Mouse (Mus musculus) heart, adult 9 months (tissue): Measurements from ENCODE around the gene Gpld1.
"Not testable (repeated sequence)": the region's sequence is repeated elsewhere in the genome, so short reads cannot be mapped to it uniquely, and the experiment has no call there.

Experiments
- DNase-seq, 2 experiments: peaks; one replicate each; pipeline ENCODE4 v3.0.0; 2022; ENCODE audit warnings: low spot score in 2 of 2

The Gpld1 gene

GRCm38 (mm10) chr13:24947158-24947557 lies 4.2 kb downstream of the Gpld1 start:
- no peak for DNase-seq

- no peak for DNase-seq
Measured at GRCm38 (mm10) chr13:24948870-24949269, 5.9 kb downstream of the Gpld1 start.

GRCm38 (mm10) chr13:24952659-24953058 lies 9.7 kb downstream of the Gpld1 start:
- no peak for DNase-seq

GRCm38 (mm10) chr13:24955091-24955490 lies 12.1 kb downstream of the Gpld1 start:
- no peak for DNase-seq

GRCm38 (mm10) chr13:24955500-24955899 lies 12.5 kb downstream of the Gpld1 start:
- DNase-seq: no peak

DNA sequence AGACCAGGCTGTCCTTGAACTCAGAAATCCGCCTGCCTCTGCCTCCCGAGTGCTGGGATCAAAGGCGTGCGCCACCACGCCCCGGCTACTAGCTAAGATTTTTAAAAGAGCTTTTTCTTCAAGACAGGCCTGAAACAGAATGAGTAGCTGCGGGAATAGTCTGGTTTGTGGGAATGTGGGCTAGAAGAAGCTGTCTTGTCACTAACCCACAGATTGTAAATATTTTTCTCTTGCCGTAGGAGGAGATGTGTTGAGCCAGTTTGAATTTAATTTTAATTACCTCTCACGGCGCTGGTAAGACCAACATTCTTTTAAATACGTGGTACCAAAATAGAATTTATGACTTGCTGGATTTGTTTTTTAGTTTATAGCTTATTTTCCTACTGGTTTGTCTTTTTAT lies 15.7 kb downstream of the Gpld1 start:
- DNase-seq: no peak

DNA sequence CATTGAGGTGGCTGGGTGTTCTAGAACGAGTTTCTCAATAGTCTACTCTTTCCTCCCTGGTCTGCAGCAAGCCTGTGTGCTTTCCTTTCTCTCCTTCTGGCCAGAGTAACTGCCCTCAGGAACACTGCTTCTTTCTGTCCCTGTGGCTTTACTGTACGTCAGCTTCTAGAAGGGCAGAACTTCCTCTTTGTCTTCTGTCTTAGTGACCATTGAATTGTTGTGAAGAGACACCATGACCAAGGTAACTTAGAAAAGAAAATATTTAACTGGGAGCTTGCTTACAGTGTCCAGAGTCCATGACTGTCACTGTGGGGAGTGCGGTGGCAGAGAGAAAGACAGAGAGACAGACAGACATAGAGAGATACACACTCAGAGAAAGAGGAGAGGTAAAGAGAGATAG lies 17.1 kb downstream of the Gpld1 start:
- no peak for DNase-seq

- no peak for DNase-seq
Measured at GRCm38 (mm10) chr13:24962119-24962518, 19.2 kb downstream of the Gpld1 start.

GRCm38 (mm10) chr13:24965130-24965845 lies 22.3 kb downstream of the Gpld1 start:
- no peak for DNase-seq

DNA sequence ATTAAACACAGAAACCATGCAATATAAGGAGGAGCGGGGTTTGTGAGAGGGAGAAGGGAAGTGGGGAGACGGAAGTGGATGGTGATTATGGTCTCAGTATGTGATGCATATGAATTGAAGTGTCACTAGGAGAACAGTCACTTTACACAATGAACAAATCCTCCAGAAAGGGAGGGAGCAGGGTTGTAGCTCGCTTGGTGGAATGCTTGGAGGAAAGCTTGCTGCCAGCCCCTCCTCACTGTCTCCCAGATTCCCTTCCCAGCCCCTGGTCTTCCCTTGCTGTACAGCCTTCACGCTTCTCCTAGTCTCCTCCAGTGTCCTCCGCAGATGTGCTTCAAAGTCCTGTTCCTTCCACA lies 22.9 kb downstream of the Gpld1 start:
- no peak for DNase-seq

GRCm38 (mm10) chr13:24971776-24972175 lies 28.8 kb downstream of the Gpld1 start:
- DNase-seq: not testable (repeated sequence)

GRCm38 (mm10) chr13:24976384-24976783 lies 33.4 kb downstream of the Gpld1 start:
- no peak for DNase-seq

DNA sequence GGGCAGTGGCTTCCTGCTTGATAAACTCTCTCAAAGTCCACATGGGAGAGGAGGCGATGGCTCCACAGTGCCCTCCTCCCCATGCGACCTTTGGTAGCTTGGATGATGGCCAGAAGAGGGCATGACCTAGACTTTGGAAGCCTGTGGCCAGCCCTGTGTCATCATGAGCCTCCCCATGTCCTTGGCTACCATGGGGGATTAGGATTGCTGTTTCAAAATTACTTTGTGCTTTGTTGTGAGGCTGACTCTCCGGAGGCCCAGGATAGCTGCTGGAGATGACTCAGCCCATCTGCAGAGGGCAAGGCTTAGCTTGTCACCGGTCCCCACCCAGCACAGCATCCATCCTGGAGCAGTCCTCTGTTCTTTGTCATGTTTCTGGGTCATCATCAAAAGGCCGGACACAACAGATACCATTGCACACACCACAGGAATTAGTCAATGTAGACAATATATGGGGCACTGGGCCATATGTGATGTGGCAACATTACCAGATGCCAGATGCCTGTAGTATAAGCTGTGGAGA lies 34.9 kb downstream of the Gpld1 start:
- DNase-seq: no peak

GRCm38 (mm10) chr13:24981031-24981430 lies 38.1 kb downstream of the Gpld1 start:
- no peak for DNase-seq

DNA sequence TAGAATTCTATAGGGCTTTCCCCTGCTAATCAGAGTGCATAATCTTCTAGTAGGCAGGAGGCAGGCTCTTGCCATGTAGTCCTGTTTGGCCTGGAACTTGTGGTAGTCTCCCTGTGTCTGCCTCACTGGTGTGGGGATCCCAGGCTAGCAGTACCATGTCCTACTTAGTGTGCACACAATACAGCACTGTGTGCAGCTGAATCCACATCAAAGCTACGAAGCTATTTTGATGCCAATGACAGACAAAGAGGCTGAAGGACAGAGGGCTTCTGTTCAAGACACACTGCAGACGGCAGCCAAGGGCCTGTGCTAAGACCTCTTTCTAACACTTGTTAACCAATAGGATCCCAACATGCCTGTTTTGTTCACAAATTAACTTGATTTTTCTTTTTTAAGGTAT lies 42.5 kb downstream of the Gpld1 start:
- DNase-seq: no peak

DNA sequence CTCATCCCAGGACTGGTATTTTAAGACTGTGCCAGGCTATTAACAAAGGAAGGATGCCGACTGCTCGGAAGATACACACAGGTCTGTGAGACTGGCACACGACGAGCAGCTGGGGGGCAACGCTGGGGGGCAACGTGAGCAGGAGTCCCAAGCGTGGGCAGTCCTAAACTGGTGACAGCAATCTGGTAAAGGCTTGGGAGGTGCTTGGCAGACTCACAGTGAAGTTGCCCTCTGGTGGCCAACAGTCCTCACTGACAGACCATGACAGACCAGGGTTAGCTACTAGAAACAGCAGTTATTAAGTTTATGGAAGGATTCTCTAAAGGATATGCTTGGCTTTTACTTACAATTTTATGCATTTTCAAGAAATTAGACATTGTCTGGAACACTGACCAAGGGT lies 45.4 kb downstream of the Gpld1 start:
- peak; percentile 9 to 37 for DNase-seq

DNA sequence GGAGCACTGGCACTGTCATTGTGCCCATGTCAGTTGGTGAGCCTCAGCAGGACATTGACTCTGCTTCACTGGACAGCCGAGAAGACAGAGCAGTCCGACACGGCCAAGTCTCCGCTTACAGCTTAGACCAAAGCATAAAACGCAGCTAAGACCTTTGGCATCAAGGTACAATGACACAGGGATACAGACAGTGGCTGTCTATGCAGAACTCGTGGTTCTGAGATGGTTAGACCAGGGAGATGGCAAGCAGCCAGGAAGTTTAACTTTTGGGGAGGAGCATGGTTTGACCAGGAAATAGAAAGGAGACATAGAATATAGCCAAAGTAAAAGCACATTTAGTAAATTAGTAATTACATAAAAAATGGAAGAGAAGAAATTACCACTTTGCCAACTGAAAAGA lies 46.1 kb downstream of the Gpld1 start:
- DNase-seq: no peak

- no peak for DNase-seq
Measured at GRCm38 (mm10) chr13:24993160-24993559, 50.2 kb downstream of the Gpld1 start.

DNA sequence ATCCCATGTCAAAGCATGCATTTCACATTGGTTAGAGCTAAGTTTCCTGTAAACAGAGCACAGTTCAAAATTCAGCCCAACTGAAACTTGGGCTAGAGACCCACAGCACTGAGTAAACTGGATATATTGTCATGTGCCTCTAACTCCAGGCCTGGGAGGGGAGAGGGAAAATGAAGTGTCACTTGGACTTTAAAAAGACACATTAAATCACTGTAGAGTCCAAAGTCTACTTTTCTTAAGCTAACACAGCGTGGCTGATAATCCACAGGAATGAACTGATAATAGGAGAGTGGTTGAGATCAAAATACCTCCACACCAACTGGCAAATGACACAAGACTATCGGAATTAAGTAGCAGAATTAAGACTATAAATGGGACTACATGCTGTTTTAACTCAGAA lies 56.6 kb downstream of the Gpld1 start:
- DNase-seq: no peak

DNA sequence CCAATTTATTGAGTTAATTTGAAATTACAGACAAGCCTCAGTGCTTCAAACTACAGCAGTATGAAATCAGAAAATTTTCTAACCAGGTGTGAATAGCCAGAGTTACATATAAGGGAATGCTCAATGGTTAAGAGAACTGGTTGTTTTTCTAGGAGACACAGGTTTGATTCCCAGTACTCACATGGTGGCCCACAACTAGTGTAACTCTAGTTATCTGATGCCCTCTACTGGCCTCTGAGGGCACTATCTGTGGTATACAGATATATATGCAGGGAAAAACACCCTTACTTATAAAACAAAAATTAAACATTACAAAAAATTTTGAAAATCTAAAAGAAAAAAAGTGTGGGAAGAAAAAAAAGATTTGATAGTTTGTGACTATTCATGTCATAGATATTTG lies 60.0 kb downstream of the Gpld1 start:
- no peak for DNase-seq

GRCm38 (mm10) chr13:25007115-25007514 lies 64.2 kb downstream of the Gpld1 start:
- peak in 1 of 2 experiments; percentile 24 for DNase-seq

- DNase-seq: no peak
Measured at GRCm38 (mm10) chr13:25018316-25018715, 75.4 kb downstream of the Gpld1 start.

DNA sequence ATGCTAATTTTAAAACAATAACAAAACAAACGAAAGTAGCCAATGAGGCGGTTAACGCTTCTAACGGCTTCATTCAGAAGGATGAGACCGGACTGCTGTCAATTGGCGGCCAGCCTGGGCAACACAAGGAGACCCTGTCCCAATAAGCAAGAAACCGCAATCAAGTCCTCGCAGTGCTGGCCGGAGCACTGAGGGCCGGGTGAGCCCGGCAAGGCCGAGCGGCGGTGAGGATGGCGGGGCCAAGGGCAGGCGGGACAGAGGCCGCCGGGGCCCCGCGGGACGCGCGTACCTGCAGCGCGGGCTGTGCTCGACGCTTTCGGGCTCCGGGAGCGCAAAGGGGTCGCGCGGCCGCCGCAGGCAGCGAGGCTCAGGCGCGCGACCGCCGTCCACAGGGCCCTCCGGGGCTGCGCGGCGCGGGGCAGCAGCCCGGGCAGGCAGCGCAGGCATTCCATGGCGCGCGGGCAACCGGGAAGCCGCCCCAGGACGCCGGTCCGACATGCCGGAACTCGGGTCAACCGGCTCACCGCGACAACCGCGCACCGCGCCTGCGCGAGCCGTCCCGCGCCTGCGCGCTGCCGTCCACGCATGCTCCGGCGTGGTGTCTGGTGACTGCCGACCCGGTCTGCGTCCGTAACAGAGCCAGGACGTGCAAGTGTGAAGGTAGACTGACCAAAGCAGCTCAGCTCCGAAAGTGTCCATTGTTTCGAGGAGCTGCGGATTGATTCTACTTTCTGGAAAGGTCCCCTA lies 77.0 kb downstream of the Gpld1 start, which contains the start of gene Mrs2:
Gene Mrs2, minus strand, starts transcription at position 587 of the 747 bp plus-strand sequence.
- peak; percentile 91 to 94 for DNase-seq
